Mouse (Mus musculus): Measurements from ENCODE around the gene Serpina3f.
"Not testable (repeated sequence)": the region's sequence is repeated elsewhere in the genome, so short reads cannot be mapped to it uniquely, and the experiment has no call there.

Serpina3f gene

DNA sequence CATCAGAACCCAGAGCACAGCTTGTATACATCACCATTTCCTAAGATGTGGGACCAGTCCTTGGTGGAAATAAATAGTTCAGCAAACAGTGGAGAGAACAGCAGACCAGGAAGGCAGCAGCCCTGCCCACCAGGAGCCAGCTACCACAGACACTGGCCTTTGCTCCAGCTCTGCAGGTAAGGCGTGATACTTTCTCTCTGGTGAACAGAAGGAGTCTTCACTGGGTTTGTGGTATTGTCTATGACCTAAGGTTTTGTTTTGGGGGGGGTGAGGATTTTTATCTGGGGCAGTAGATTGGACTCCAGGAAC is at the start of gene Serpina3f:
Serpina3f (plus strand) TSS at position 100 of the 309 bp plus-strand sequence.
- DNase-seq: no peak

DNA sequence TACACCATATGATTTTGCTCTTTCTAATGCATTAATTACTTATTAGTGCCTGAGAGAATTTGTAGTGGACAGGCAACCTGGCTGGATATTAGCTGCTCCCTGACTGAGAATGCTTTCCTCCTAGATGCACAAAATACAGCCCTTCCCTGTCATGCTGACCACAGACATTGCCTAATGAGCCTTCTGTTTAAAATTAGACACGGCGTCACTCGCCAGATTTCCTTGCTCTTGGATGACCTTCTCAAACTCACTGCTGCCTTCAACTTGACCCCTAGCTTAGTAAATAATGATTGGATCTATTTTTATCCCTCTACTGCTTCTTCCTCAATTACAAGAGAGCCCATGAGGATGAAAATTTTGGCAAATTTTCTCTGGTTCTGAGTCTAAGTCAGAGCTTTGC is 39.6 kb upstream of the Serpina3f start:
- no peak for DNase-seq

DNA sequence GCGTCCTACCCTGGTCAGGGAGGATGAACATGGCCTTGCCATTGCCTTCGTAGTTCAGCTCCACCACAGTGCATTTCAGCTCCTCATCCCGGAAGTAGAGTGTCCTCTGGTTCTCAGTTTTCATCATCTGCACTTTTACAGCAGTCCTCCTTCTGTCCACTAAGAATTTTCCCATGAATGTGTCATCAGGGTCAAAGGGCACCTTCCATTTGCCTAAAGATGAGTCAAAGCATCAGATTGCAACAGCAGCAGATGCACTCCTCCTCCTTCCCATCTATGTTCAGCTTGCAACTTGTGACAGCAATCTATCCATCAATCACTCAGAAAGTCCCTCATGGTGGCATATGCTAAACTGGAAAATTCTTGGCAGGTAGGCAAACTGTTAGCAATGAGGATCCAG is 38.7 kb upstream of the Serpina3f start:
- no peak for DNase-seq

DNA sequence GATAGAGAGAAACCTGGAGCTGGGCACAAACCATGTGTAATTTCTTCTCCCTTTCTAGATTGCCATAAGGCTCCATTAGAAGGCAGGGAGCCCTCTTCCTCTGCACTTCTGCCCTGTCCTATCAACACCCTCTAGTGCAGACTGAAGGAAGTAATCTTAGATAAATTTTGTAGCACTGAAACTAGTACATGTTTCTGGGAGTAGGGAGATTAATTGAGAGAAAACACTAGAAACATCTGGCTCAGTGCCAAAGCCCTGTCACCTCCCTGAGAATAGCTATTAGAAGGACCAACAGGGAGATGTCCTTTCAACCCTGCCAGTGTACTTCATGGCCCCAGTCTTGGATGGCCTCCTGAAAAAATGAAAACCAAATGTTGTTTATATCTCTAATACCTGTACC is 35.8 kb upstream of the Serpina3f start:
- no peak for DNase-seq

DNA sequence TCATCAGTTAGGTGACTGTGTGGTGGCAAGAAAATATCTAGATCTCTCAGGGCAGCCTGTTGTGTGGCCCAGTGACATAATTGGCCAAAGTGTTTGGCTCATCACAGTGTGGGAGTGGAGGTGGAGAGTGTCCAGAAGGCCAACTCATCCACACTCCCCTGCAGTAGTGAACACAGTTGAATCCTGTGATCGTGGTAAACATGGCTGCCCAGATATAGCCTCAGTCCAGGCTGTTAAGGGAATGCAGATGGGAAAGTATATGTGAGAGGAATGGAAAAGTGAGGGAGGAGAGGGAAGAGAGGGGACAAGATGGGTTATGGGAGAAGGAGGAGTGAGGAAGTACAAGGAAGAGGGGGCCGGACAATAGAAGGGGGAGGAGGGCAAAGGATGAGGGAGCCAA is 35.4 kb upstream of the Serpina3f start:
- DNase-seq: no peak

DNA sequence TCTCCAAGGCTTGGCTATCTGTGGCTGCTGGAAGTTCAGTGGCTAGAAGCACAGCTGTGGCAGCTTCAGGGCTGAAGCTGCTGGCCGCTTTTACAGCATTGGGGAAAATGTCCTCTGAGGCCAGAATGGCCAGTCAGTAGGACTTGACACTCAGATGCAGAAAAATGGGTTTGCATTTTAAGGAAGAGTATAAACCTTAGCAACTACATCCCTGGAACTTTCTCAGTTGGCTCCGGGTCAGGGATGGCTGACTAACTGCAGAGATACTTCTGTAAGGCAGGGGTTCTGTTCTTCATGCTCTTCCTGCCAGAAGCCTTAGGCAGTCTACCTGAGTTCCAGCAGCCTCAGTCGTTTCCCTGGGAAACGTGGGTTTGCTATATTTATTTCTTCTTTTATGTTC is 29.3 kb upstream of the Serpina3f start:
- DNase-seq: no peak

DNA sequence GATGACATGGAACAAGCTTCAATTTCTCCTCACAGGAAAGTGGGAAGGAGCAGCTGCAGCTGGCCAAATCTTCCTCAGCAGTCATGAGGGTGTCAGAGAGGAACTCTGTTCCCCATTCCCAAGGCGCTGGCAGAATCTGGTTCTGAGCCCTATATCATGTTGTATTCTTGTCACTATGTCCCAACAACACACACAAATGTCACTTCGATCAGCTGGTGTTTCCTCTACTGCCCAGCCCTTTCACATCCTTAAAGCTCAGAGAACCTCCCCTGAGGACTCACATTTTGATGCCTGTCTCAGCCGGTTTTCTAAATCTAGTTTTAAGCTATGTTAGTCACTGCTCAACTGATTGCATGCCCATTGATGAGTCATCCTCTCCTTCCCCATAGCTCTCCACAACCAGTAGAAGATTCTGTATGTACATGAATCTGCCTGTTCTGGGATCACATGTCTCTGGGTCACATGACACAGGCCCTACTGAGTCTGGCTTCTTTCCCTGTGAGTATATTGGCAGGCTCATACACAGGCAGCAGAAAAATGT is 28.2 kb upstream of the Serpina3f start:
- no peak for DNase-seq

DNA sequence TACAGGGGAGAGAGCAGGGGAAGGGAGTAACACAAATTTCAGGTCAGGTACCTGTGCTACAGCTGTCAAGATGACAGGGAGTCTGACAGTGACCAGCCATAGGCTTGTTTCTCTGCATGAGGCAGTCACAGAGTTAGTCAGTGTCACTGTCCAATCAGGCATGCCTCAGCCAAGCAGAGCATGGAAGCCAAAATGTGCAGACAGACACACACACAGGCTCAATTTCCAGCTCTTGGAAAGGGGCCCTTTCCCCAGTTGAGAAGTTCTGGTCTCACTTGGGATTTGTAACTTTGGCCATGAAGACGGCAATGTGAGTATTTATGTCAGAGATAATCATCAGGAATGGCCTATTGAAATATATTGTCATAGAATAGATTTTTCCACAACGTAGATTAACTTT is 25.1 kb upstream of the Serpina3f start:
- no peak for DNase-seq

DNA sequence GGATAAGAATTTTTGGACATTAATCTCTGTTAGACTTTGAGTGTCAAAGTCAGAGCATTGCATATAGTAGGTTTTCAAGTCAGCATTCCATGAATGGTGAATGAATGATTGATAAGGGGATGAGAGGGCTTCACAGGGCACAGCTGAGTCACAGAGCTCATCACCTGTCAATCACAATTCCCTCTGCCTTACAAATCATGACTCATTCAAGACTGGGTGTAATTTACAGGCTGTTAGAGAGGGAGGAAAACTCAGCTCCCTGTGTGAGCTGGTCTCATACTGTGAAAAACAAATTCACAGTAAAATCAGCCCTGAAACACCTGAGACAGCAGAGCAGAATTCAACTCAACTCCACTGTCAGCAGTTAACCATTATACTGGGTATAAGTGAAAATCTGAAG is 23.5 kb upstream of the Serpina3f start:
- no peak for DNase-seq

DNA sequence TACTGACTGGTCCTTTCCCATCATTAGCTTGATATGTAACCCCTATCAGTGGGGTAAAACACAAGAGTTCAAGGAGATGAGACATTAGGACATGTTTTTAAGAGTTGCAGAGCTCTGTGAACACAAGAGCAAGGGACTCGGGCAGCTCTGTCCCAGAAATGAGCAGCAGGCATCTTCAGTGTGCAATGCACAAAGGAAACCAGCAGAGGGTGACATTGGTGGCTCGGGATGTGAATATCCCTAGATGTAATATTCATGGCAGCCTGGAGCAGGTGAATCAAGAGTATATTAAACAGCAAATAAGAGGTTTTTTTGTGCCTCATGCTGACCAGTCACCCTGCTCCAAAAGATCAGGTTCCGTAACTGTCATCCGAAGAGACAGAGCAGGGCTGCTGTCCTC is 5.2 kb upstream of the Serpina3f start:
- no peak for DNase-seq

DNA sequence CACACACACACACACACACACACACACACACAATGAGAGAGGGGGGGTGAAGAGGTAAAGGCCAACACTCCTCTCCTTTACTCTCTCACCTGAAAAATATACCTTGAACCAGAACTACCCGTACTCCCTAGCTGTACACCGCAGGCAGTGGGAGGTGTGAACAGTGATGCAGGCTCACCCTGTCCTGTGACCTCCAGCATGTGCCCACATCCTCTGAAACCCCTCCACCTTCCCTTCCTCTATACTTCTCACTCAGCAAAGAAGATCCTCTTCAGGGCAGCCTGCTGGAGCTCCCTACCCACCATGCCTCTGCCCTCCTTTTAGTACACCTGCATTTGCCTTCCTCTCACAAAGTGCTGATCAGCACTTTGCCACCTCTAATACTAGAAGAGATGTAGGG is 4.5 kb upstream of the Serpina3f start:
- no peak for DNase-seq

DNA sequence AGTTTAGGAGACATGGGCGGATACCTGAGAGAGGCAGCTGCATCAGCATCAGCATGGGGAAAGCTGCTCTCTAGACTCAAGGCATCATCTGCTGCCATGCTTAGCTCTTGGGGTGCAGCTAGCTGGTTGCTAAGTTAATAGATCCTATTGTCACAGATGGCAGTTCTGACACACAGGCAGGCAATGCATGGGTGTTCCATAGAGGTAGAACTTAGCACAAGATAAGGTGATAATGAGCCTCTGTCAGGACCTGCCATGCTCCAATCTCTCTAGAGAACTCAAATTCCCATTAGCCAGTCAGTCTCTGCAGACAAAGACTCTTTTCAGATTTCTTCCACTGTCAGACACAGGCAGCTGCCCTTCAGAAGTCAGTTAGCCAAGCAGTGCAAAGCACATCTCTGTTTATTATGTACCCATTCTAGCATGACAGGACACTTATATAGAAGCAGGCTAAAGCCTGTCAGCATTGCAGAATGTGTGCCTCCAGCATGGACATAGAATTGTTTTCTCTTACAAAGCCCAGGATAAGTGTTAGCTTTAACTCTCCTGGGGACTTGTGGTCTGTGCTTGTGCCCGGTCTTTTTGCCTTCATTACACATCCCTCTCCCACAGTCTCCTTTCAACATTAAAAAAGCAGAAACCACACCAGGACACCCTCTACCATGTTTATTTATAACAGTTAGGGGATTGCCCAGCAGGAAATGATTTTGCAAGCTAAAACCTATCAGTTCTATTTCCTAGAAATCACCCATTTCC is 477 bp upstream of the Serpina3f start:
- no peak for DNase-seq

DNA sequence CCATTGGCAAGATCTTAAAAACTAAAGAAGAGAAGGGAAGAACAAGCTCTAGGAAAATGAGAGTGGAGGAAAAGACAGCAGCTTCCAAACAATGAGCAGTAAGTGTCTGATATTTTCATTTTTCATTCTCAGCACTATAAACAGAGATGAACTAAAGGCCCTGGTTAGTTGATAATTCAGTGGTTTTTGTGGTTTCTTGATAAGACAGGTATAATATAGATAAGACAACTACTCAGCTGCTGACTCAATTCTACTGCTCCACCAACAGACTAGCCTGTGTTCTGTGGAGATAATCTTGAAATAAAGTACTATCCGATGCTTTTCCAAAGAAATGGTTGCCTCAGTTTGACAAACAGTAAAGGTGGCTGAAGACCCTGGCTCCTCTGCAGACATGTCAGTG is 905 bp downstream of the Serpina3f start:
- DNase-seq: no peak

DNA sequence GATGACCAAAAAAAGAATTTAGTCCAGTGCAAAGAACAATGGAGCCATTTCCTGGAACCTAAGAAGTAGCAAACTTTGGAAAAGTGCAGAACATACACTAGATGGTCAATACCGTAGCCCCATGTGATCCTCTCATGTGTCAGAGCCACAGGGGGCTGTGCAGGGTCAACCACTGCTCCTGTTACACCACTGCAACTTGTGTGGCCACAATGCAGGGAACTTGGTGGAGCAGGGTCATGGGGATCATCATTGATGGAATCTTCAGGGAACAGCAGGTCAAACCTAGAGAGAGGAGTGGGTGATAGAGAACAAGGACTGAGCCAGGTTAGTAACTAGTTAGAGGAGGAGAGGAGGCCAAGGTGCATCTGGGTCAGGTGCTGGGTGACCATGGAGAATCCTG is 7.3 kb downstream of the Serpina3f start:
- no peak for DNase-seq

DNA sequence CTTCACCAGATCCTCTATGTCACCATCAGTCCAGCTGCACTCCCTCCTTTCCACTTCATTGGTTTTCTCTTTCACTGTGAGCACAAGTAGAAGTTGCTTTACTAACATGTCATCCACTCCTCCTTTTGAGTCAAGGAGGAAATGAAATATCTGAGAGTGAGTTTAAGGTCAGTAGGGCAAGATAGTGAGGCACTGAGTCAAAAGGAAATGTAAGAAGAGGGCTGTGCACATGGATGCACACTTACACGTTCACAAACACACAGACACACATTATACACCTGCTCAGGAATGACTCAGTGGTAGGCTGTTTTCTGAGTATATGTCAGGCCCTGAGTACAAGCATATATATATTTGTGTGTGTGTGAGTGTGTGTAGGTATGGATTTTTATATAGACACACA is 9.3 kb downstream of the Serpina3f start:
- DNase-seq: no peak

DNA sequence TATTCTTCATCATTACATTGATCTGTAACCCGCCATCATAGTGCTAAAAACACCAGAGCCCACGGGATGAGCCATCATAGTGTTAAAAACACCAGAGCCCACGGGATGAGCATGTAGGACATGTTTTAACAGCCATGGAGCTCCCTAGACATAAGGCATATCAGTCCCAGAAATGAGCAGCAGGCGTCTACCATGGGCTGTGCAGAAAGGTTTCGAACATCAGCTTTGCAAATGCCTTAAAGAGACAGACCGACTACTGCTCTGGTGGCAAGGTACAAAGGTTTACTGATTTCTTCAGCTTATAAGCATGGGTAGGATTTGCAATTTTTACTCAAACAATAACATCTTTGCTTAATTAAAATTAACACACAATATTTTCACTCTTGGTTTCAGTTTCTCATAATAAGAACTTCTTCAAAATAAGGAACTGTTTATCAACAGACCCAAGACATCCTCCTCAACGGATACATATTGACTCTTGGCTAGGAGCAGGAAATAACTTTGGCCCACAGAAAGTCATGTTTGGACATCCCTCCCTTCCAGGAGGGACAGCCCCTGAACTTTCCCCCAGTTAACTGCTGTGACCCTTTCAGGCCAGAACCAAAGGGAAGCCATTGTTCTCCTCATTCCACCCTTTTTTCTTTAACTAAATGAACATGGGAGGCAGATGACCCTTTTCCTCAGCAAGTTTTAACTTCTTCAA is 10.4 kb downstream of the Serpina3f start:
- DNase-seq: no peak

DNA sequence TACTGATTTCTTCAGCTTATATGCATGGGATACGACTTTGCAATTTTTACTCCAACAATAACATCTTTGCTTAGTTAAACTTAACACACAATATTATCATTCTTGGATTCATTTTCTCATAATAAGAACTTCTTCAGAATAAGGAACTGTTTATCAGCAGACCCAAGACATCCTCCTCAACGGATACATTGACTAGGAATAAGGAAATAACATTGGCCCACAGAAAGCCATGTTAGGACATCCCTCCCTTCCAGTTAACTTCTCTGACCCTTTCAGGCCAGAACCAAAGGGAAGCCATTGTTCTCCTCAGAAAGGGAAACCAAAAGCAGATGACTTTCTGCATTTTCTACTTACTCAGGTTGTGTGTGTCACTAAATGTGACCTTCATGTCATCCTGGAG is 16.4 kb downstream of the Serpina3f start:
- DNase-seq: no peak

DNA sequence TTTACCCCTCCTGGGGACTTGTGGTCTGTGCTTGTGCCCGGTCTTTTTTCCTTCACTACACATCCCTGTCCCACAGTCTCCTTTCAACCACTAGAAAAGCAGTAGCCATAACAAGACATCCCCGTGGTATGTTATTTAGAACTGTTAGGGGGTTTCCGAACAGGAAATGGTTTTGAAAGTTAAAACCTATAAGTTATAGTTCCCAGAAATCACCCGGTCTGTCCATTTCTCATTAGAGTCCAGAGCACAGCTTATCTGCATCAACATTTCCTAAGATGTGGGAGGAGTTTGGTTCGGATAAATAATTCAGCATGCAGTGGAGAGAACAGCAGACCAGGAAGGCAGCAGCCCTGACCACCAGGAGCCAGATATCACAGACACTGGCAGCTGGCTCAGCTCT is 21.6 kb downstream of the Serpina3f start, which contains the start of gene Serpina3g:
Serpina3g (plus strand) TSS at position 331 of the 400 bp plus-strand sequence.
- DNase-seq: no peak

DNA sequence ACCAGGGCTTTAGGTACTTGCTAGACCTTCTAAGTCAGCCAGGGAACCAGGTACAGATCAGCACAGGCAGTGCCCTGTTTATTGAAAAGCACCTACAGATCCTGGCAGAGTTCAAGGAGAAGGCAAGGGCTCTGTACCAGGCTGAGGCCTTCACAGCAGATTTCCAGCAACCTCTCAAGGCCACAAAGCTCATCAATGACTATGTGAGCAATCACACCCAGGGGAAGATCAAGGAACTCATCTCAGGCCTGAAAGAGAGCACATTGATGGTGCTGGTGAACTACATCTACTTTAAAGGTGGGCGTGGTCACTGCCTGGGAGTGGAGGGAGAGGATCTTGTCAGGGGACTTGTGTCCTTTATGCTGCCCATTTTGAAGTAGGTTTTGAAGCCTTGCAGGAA is 23.7 kb downstream of the Serpina3f start:
- not testable (repeated sequence) for DNase-seq

DNA sequence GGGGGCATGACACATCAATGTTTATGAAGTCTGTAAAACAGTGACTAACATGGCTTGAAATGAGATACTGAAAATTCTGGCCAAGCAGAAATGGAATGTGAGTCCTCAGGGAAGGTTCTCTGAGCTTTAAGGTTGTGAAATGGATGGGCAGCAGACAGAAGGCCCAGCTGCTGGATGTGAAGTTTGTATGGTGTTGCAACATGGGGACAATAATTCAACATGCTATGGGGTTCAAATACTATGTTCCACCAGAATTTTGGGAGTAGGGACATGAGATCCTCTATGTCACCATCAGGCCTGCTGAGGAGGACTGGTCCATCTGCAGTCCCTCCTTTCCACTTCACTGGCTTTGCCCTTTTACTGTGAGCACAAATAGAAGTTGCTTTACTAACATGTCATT is 29.0 kb downstream of the Serpina3f start:
- no peak for DNase-seq

DNA sequence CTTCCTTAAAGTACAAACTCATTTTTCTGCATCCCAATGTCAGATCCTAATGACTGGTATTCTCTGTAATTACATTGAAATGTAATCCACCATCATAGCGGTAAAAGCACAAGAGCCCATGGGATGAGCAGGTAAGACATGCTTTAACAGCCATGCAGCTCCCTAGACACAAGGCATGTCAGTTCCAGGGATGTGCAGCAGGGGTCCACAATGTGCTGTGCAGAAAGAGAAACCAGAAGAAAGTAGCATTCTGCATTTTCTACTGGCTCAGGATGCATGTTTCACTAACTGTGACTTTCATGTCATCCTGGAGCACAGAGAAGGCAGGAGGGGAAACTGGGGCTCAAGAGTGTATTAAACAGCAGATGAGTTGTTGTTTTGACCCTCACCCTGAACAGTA is 30.7 kb downstream of the Serpina3f start:
- no peak for DNase-seq

DNA sequence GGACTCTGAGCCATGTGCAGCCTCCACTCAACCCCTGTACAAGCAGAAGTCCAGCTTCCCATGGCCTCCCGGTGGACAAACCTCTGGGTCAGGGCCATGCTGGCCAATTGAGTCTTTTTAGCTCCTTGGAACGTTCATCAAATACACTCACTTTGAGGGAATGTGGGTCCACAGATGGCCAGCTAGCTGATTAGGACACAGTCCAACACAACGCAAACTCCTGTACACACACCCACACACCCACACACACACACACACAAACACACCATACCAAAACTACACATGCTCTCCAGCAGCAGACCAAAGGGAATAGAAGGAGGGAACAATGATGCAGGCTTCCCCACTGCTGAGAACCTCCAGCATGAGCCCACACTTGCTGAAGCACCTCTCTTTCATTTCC is 31.3 kb downstream of the Serpina3f start:
- DNase-seq: no peak

DNA sequence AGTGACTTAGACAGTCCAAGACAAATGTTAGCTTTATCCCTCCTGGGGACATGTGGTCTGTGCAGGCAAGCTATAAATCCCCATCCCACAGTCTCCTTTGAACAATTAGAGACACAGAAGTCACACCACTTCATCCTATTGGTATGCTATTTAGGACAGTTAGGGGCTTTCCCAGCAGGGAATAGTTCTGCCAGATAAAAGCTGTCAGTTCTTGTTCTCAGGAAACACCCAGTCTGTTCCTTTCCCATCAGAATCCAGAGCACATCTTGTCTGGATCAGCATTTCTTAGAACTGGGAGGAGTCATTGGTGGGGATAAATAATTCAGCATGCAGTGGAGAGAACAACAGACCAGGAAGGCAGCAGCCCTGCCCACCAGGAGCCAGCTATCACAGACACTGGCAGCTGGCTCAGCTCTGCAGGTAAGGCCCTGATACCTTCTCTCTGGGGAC is 33.2 kb downstream of the Serpina3f start:
- no peak for DNase-seq

DNA sequence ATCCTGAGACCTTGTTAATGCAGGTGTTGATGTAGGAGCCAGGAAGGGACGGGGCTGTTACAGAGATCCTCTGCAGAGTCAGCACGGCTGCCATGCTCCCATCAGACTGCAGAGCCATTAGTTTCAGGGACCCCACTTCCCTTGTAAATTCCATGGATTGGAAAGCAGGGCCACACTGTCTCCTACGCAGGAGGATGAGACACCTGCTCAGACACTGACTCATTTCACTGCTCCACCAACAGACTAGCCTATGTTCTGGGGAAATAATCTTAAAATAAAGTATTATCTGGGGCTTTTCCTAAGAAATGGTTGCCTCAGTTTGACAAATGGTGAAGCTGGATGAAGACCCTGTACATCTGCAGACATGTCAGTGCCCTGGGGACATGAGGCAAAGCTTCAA is 33.9 kb downstream of the Serpina3f start:
- DNase-seq: no peak

DNA sequence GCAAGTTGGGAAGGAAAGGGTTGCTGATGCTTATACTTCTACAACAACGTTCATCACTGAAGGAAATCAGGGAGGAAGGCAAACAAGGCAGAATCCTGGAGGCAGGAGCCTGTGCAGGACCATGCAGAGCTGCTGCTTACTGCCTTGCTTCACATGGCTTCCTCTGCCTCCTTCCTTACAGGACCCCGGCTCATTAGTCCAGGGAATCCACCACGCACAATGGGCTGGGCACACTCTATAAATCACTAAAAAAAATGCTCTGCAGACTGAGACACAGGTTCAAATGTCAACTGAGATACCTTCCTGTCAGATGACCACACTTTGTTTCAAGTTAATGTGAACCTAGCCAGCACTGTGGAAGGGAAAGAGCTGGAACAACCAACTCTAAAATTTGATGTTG is 46.7 kb downstream of the Serpina3f start:
- DNase-seq: no peak
